Mouse (Mus musculus) lung, postnatal 25 days (tissue): ENCODE measurements around the gene Cd2.

Experiments
- DNase-seq: peaks from one replicate; pipeline ENCODE4 v3.0.0; 2022; ENCODE audit warnings: low spot score

Gene Cd2

DNA sequence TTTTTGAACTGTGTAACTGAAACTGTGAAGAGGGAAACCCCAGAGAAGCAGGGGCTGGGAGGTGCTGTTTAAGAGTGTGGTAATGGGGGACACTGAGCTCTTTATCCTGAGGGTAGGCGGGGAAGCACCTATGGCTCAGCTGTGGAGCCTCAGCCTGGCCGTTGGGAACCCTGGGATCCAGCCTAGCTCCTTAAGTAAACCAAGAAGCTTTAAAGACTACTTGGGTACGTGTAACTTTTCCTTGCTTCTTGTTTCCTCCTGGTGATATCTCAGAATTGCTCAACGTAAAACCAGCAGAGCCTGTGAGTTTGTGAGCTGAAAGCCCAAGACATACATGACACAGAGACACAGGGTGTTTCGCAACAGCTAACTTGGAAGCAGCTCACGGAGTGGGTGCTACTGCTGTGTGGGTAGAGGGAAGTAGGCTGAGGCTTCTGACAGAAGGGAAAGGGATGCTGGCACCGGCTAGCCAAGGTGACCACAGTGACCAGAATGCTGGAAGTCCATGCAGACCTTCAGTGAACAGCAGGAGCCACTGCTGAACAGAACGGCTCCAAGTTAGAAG lies 5.9 kb upstream of the Cd2 start:
- DNase-seq: peak; percentile 58

DNA sequence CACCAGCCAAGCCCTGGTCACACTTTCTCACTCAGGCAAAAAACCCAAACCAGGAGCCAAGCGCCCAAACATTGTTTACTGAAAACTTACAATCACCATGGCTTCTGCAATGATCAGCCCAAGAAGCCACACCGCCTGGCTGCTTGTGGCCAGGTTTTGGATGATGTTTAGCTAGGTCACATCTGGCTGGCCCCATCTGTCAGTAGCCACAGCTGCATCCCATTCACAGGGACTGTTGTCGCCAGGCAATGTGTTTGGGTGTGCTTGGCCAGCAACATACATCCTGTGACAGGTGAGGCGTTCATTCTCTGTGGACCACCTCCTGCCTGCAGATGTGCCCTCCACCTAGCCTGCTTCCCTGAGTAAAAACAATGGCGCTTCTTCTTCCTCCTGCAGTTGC lies 4.9 kb upstream of the Cd2 start:
- DNase-seq: no peak

DNA sequence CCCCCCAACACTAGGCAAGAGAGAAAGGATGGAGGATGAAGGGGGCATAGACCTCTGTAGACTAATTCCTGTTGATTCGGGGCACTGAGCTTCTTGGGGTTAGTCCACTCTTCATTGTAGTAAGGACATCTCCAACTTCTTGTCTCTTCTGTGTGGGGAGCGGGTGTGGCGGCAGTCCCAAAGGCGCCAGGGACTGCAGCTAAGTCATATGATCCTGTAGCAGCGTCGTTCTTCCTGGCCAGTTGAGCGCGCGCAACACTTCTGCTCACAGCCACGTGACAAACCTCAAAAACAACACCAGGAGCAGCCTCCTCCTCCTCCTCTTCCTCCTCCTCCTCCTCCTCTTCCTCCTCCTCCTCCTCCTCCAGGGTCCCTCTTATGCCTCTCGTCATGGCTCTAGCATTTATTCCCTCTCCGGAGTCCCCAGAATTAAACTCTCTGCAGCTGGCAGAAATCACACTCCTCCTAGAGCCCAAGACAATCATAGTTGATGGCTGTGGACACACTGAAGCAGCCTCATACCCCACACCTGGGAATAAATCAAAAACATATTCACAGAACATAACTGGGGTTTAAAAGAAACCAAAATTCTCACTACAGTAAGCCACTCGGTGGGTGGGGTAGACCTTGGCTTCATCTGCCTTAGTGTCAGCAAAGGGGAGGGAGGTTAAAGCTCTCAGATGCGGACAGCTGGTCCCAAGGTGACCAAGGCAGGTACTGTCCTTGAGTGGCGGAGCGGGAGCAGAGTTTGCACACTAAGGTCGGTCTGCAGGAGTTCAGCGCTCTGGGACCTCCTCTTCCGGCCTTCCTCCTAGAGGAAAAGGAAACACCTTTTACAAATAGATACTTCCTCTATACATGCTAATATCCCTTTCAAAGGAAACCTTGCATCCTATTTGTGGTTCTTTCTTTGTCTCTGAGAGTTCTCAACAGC lies 3.1 kb upstream of the Cd2 start:
- DNase-seq: peak; percentile 59

DNA sequence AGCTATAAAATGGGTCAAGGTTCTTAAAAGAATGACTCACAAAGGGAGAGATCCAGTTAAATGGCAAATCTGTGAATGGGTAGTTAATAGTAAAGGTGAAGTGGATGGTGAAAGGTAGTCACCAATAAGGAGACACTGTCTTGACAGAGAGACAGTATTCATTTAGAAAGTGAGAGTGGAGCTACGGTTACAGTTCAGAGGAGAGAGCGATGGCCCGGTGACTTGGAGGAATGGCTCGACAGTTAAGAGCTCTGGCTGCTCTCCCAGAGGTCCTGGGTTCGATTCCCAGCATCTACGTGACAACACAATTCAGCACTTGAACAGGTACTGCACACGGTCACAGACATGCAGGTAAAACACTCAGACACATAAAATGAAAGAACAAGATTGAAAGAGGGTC lies 2.3 kb upstream of the Cd2 start:
- no peak for DNase-seq

DNA sequence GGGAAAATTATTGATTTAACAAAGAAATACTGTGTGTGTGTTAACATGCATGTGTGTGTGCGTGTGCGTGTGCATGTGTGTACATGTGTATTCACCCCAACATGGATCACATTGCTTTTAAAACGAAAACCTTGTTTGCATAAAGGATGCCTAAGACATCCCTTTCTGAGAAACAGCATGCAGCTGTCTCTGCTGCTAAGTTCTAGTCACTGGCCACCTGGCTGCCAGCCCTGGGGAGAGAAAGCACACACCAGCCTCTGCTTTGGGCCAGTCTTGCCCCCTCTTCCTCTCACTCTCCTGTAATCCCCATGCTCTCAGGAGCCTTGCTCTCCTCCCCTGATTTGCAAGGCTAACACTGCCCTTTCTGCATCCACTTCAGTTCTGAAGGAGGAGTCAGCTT lies 1.7 kb upstream of the Cd2 start:
- DNase-seq: no peak

DNA sequence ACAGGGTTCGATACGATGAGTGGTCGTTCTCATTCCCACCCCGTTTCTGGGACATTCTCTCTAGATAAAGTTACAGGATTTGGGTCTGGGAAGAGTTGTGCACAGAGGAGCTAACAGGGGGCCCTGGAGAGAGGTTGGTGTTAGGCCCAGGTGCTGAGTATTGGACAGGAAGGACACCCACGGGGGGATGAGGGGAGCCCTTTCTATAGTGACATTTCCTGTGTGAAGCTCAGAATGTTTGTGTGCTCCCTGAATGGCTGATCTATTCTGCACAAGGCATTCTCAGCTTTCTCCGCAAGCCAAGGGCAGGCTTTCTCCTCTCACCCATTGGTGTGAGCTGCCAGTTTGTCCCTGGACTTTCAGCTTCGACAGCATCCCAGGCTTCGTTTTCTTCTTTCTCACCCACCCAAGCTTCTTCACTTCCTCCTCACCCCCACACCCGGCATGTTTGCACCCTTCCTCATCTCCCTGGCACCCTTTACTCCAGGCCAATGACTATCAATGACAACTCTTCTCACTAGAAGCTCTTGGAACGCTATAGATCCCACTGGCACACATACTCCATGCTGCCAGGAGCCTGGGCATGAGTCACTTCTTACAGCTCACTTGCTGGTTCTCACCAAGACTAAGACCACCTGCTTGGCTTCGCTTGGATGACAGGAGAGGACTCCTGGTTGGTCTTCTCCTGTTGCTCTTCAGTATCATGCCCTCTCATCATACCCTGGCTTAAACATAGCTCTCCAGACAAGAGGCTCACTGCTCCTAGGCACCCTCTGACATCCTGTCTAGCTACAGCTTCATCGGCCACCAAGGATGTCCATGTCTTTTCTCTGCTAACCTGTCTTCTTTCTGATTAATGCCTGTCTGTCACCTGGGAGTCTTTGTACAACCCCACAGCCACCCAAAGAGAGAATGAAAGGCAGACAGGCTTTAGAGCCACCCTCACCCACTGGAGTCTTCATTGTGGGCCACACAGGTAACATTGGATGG lies 1.1 kb downstream of the Cd2 start:
- no peak for DNase-seq

DNA sequence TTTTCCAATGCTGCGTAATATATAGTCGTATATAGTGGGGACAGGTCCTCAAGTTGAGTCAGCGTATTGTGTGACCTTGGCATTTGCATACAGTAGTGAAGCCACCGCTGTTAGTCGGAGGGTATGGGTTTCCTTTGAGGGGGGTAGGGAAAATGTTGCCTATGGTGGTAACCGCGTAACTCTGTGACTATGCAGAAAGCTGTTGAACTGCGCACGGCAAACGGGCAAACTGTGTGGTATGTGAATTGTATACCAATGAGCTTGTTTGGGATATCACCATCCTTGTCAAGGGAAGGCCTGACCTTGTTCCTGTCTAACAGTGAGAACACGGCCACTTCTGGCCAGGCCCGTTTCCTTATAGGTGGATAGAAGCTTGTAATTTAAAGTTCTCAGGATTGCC lies 1.9 kb downstream of the Cd2 start:
- no peak for DNase-seq

DNA sequence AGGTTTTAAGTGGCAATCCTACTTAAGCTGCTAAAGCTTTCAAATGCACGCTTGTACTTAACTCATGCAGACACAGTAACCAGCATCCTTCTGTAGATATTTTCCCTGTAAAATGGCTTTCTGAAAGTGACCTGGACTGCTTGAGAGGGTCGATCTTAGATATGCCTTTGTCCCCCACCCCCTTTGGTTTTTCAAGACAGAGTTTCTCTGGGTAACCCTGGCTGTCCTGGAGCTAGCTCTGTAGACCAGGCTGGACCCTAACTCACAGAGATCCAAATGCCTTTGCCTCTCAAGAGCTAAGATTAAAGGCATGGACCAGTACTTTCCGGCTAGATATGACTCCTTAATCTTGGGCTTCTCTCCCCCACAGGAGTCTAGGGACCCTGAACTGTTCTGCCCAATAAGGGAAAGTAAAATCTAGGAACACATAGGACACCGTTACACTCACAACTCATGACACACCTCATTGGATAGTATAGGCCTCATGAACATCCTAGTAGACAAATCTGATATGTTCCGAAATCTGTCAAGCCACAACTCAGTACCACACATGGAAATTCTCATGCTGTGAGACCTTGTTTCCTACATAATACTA lies 2.6 kb downstream of the Cd2 start:
- DNase-seq: no peak

DNA sequence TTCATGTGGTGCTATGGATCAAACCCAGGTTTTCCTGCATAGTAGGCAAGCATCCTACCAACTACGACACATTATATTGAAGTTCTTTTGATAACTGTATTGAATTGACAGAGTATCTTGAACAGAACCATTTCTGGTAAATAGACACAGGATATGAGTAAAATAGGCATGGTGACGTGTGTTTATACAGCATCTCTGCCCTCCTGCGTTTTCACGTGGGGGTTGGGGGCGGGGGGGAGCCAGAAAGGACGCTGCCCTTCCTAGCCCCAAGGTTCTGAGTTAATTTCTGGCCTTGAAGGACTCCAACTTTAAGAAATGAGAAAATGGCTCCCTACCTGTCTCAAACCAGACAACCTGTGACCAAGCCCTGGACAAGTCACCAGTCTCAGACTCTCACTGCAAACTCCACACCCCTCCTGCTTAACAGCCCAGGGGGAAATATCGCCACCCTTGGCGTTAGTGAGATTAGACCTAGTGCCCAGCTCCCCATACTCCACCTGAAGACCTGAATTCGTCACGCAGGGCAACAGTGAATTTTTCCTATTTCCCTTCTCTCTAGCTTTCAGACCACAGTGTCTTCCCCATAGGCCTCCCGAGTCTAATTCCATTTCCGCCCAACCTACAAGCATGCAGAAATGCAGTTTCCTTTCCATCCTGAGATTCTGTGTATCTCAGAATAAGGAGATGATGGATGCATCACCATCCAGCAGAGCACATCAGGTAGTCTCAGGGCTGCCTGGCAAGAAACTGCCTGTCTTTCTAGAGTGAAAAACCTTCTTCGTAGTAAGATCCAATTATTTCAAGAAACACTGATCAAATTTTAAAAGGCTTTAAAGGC lies 3.7 kb downstream of the Cd2 start:
- DNase-seq: no peak

DNA sequence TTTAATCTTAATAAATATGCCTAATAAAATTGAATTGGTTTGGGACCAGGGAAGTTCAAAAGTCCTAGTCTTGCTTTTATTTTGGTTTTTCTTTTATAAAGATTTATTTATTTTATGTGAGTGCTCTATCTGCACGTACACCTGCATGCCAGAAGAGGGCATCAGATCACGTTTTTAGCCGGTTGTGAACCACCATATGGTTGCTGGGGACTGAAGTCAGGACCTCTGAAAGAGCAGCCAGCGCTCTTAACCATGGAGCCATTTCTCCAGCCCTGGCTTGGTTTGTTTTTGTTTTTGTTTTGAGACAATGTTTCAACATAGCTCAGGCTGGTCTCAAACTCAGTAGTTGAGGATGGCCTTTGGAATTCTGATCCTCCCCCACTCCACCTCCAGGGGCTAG lies 4.3 kb downstream of the Cd2 start:
- no peak for DNase-seq

DNA sequence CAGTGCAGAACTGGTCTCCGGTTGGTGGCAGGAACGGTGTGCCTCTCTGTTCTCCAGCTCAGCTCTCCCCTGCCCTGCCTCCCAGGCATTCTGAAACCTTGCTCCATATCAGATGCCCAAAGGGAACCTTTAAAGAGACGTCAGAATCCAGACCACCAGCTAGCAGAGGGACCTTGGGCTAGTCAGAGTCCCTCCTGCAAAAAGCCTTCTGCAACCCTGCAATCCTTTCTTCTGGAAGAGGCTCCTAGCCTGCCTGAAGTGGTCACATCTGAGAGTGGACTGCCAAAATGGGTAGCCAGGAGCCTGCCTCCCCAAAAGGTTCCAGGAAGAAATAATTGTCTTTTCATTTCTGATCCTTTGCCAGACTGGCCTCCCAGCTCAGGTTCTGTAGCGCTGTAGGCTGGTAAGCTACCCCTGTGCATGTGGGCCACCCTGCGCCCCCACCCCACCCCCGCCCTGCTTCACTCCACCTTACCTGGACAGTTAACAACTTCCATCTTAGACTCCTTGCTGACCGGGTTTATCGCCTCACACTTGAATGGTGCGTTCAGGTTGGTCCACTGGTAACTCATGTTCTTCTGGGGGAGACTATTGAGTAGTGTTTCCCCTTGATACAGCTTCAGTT lies 5.1 kb downstream of the Cd2 start:
- DNase-seq: no peak

DNA sequence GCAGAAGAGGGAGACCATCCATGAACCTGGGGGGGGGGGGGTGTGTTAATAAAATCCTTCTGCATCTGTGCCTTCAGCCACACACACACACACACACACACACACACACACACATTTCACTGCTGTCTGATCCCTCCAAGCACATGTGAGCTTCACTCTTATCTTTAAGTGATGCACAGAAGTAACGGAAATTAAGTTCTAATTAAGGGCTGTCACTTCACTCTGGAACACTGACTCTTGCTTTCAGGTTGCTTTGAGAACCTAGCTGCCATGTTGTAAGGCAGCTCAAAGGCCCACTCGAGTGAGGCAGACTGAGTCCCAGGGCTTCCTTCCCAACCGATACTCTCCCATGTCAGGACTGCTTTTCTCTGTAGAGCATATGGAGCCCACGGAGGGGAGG lies 5.9 kb downstream of the Cd2 start:
- DNase-seq: no peak

DNA sequence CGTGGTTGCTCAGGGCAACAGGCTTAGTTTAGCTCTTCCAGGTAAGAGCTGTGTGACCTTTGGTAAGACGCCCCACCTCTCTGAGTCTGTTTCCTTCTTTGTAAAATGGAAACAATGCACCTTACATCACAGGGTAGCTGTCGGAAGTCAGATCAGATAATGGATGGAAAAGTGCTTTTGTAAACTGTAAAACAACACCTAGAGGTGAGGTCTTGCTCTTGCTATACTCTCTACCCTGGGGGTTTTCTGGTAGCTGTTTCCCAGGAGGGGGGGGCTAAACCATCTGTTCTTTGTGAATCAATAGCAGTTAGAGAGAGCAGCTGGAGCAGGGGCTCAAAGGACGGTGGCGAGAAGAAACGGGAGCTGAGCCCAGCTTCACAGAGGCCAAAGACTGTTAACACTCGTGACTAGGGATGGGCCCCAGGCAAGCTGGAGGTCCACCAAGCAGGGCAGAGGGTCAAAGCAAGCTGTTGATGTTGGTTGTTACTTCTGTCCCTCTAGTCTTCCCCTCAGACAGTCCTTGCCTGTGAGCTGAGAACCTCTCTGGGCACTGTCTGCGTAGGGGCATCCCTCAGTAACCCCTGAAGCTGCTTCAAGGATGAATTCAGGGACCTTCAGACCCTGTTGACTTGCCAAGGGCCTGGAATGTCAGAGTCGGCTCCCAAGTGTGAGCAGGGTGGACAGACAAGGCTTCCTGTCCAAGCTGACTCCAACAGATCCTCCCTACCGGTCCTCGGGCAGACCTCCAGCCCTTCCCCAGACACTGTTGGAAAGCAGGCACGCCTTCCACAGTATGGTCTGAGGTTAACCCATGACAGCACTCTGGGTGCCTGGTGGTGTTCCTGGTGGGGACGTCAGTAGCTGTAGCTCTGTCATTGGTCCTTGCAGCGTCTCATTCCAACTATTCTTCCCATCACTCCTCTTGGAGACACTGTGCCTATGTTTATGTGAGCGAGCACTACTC lies 7.1 kb downstream of the Cd2 start:
- DNase-seq: peak; percentile 73

DNA sequence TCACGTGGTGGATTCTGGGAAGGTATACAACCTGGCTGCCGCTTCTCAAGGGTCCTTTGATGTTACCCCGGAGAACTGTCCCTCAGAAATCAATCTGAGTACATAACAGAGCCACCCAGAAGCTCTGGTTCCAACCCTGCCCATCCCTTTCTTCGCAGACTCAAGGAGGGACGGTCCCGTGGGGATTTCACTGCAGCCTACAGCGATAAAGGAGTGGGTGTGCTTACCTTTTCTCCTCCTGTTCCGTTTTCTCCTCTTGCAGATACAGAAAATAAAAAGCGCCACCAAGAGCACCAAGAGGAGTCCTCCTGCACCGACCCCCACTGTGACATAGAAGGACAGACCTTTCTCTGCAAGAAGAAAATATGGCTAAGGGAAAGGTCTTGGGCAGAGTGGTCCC lies 8.2 kb downstream of the Cd2 start:
- no peak for DNase-seq

DNA sequence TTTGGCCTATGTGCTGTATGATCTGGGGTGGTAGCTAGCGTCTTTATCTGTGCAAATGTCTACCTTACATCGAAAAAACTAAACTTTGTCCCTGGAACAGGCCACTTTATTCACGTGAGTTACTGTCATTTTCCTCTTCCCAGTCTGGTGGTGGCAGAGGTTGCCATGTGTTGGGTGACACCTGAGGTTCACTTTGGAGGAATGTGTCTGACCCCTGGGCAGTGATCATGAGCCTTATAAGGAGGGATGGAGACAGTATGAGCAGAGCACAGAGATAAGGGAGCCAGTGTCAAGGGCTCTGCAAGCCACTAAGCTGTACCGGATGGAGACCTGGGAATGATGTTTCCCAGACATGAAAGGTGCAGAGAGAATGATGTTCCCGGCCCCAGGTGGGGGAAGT lies 9.3 kb downstream of the Cd2 start:
- no peak for DNase-seq

DNA sequence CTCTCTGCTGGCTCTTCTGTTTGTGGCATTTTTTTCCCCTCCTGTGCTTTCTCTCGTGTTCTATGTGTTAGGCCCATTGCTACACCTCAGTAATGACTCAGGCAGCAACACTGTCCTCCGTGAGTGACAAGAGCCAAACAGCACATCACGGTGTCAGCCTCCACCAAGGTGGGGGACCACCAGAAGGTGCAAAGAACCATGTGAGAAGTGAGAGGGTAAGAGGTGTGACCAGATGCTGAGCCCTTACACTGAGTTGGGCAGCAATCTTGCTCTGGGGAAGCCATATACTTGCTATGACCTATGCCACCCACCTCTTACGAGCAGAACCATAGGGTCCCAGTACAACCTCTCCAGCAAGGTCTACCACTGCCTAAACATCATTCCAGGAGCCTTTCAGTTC lies 9.9 kb downstream of the Cd2 start:
- DNase-seq: no peak

DNA sequence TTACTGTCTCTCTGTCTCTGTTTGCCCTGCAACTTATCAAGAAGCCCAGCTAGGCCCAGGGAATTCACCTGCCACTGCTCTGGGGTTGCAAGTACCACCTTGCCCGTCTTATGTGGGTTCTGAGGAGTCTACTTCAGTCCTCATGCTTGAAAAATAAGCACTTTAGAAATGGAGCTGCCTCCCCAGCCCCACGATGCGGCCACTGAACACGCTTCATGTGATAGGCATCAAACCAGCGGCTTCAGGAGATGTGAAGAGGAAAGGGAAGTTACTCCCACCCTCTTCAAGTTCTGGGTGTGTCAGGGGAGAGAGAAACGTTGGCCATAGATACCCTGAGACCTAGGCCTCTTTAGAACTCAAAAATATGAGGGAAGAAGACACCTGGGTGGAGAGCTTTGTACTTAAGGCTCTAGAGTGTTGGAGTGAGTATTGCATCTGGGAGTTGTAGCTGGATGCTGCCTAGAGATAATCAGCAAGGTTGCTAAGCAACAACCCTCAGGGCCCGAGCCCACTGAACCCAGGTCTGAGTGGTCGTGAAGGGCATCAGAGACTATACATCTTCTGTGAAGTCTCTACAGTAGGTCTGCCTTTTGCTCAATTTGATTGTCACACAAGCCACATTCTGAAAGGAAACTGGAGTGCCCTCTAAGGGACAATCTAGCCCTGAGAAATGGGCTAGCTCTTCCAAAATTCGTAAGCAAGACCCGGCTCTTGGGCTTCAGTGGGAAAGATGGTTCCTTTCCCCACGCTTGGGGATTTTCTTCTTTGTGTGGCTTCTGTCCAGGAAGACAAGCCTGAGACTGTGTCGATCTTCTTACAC lies 11.0 kb downstream of the Cd2 start:
- DNase-seq: no peak

DNA sequence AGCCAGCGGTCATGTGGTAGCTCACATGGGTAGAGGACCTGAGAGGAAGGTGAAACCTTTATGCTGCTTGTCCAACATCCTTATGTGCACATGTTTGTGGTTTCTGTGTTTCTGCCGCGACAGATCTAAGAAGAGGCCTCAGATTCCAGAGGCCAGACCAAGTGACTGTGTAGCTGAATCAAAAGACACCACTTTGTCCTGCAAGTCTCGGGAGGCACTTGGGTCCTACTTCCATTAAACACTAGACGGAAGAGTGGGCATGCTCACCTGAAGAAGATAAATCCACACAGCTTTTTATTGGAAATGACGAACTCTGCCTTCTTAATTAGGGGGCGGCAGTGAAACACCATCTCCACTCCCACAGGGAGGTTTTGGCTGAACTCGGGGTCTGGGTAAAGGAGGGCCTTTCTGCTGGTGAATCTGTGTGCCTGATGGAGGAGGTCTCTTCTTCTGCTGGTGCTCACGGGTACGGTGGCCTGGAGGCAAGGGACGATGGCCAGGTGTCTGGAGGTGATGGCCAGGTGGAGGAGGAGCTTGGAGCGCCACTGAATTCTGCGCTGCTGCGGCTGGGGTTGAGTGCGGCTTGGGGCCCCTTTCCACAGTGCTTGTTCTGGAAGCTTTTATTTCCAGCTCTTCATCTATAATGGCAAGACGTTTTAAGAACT lies 12.0 kb downstream of the Cd2 start:
- no peak for DNase-seq
